Mouse (Mus musculus) B cell, adult 2 months (primary cell): ENCODE measurements around the gene Sema3c.

Source experiments
- DNase-seq, 2 experiments: peaks; one replicate each; pipeline ENCODE4 v3.0.0; 2022

Sema3c gene

GRCm38 (mm10) chr5:17648865-17649542 lies 74.9 kb downstream of the Sema3c start:
- no peak for DNase-seq

GRCm38 (mm10) chr5:17661223-17661622 lies 87.1 kb downstream of the Sema3c start:
- no peak for DNase-seq

GRCm38 (mm10) chr5:17671356-17671755 lies 97.3 kb downstream of the Sema3c start:
- DNase-seq: no peak

GRCm38 (mm10) chr5:17680862-17681261 lies 106.8 kb downstream of the Sema3c start:
- DNase-seq: no peak

GRCm38 (mm10) chr5:17689121-17689520 lies 115.0 kb downstream of the Sema3c start:
- no peak for DNase-seq

- no peak for DNase-seq
Measured at GRCm38 (mm10) chr5:17689604-17690003, 115.5 kb downstream of the Sema3c start.

- no peak for DNase-seq
Measured at GRCm38 (mm10) chr5:17695366-17695765, 121.3 kb downstream of the Sema3c start.

- no peak for DNase-seq
Measured at GRCm38 (mm10) chr5:17698905-17699304, 124.8 kb downstream of the Sema3c start.

GRCm38 (mm10) chr5:17704160-17704559 lies 130.1 kb downstream of the Sema3c start:
- DNase-seq: no peak

- DNase-seq: no peak
Measured at GRCm38 (mm10) chr5:17707086-17707485, 133.0 kb downstream of the Sema3c start.

GRCm38 (mm10) chr5:17712374-17712773 lies 138.3 kb downstream of the Sema3c start:
- no peak for DNase-seq

GRCm38 (mm10) chr5:17715206-17715605 lies 141.1 kb downstream of the Sema3c start:
- no peak for DNase-seq

GRCm38 (mm10) chr5:17720011-17720410 lies 145.9 kb downstream of the Sema3c start:
- DNase-seq: no peak

- no peak for DNase-seq
Measured at GRCm38 (mm10) chr5:17724031-17724430, 149.9 kb downstream of the Sema3c start.

GRCm38 (mm10) chr5:17728047-17728446 lies 154.0 kb downstream of the Sema3c start:
- no peak for DNase-seq

- DNase-seq: no peak
Measured at GRCm38 (mm10) chr5:17739805-17740204, 165.7 kb downstream of the Sema3c start.

- DNase-seq: no peak
Measured at GRCm38 (mm10) chr5:17746520-17746919, 172.4 kb downstream of the Sema3c start.

- no peak for DNase-seq
Measured at GRCm38 (mm10) chr5:17747143-17747542, 173.1 kb downstream of the Sema3c start.

GRCm38 (mm10) chr5:17748293-17748692 lies 174.2 kb downstream of the Sema3c start:
- DNase-seq: no peak

- DNase-seq: no peak
Measured at GRCm38 (mm10) chr5:17753471-17754005, 179.5 kb downstream of the Sema3c start.

GRCm38 (mm10) chr5:17766006-17766677 lies 192.1 kb downstream of the Sema3c start:
- DNase-seq: no peak

GRCm38 (mm10) chr5:17770328-17770727 lies 196.2 kb downstream of the Sema3c start:
- DNase-seq: no peak

- peak; percentile 41 to 44 for DNase-seq
Measured at GRCm38 (mm10) chr5:17776571-17776970, 202.5 kb downstream of the Sema3c start.
